Mouse (Mus musculus) forebrain, embryonic 13.5 days (tissue): Measurements from ENCODE around the gene Lancl1. TPM values are rescaled to one million over a fixed set of nuclear protein-coding genes. Genes with fewer than 3 reads are reported as not detected.

ENCODE experiments used
- ATAC-seq: fragments of 200-750 bp; cut with Nextera tagmentation; 2 replicates; pipeline ENCODE4 v1.8.0; 2017
- H3K27ac ChIP-seq: fragments of 300-500 bp; sonication (generic); 2 replicates; pipeline ENCODE4 v1.5.1; 2015; ENCODE audit warnings: inconsistent platforms, mild to moderate bottlenecking, moderate library complexity
- H3K27me3 ChIP-seq: fragments of 300-500 bp; sonication (generic); 2 replicates; pipeline ENCODE4 v1.6.1; 2015; ENCODE audit warnings: mild to moderate bottlenecking, inconsistent platforms
- H3K36me3 ChIP-seq: fragments of 300-500 bp; sonication (generic); 2 replicates; pipeline ENCODE4 v1.6.1; 2015; ENCODE audit warnings: mild to moderate bottlenecking, inconsistent platforms; ENCODE audit not compliant: poor library complexity, severe bottlenecking
- H3K4me1 ChIP-seq: fragments of 300-500 bp; sonication (generic); 2 replicates; pipeline ENCODE4 v1.6.1; 2015; ENCODE audit warnings: inconsistent platforms
- H3K4me2 ChIP-seq: fragments of 300-500 bp; sonication (generic); 2 replicates; pipeline ENCODE4 v1.6.1; 2015; ENCODE audit warnings: inconsistent platforms, mild to moderate bottlenecking, moderate library complexity
- H3K4me3 ChIP-seq: fragments of 300-500 bp; sonication (generic); 2 replicates; pipeline ENCODE4 v1.5.1; 2015; ENCODE audit warnings: mild to moderate bottlenecking, inconsistent platforms
- H3K9ac ChIP-seq: fragments of 300-500 bp; sonication (generic); 2 replicates; pipeline ENCODE4 v1.6.1; 2015; ENCODE audit warnings: mild to moderate bottlenecking, inconsistent platforms
- H3K9me3 ChIP-seq: fragments of 300-500 bp; sonication (generic); replicated peaks from 2 replicates; pipeline ENCODE4 v1.6.1; 2016; ENCODE audit warnings: inconsistent platforms
- WGBS: fragments of 180-500 bp; shearing (Covaris S2); methylation state at CpG from one replicate; pipeline ENCODE4 v1.1.7; 2015; 5-methylcytosine and 5-hydroxymethylcytosine counted together
- polyA plus RNA-seq: library from polyadenylated mRNA; unstranded; fragments of >200 nt; fragmentation: Nextera tagmentation; extraction: Ambion mirVana; gene quantifications from 2 replicates; pipeline ENCODE4 v1.2.1, GENCODE M21; 2015

The Lancl1 gene
- polyA plus RNA-seq = 125 and 137 TPM in 2 replicates

GRCm38 (mm10) chr1:67038246-67038987 is at the start of gene Lancl1:
Gene Lancl1 (minus strand): TSS chr1:67038872.
- peak; percentile 99 for ATAC-seq
- Histone ChIP-seq H3K9ac (peak within 1 kb of the TSS; percentile 93), H3K27me3 (no peaks in the 10 kb centered on the region), H3K27ac (peak within 1 kb of the TSS; percentile 25; the same call in 1 of the 2 replicates), H3K4me2 (peak within 1 kb of the TSS; percentile 77), H3K36me3 (peaks cover 27% of the 10 kb centered on the region), H3K4me3 (peak within 1 kb of the TSS; percentile 83), H3K4me1 (peaks cover 13% of the 10 kb centered on the region), H3K9me3 (no peaks in the 10 kb centered on the region)
- 1% methylated on average over 35 of the region's 47 CpGs for WGBS

- Histone ChIP-seq H3K4me3 (no peak overlapping the region), H3K9ac (no peak overlapping the region), H3K4me2 (no peak overlapping the region), H3K27ac (no peak overlapping the region), H3K36me3 (no peaks in the 10 kb centered on the region), H3K4me1 (no peaks in the 10 kb centered on the region), H3K9me3 (no peaks in the 10 kb centered on the region), H3K27me3 (no peaks in the 10 kb centered on the region)
- 76% methylated on average over 7 of the region's 7 CpGs for WGBS
- ATAC-seq = no peak
Observed at GRCm38 (mm10) chr1:67079146-67079545, 40.5 kb upstream of the Lancl1 start.

DNA sequence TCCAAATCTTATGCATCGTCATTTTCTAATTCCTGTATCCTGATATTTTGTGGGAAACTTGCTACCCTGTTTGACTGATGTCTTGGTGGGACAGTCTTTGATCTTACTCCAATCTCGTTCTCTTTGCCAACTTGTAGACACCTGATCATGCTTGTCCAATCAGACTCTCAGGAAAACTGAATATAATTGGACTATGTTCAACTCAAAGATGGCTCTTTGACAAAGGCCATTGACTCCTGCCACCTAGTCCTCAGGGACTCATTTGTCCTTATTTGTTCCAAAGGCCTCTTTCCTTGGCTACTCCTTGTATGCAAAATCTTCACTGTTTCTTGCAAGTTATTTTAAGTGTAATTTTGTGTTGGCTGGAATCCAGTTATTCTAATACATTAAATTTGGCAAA is 40.0 kb upstream of the Lancl1 start:
- WGBS = 86% methylated on average over 2 of the region's 2 CpGs
- no peaks in the 10 kb centered on the region for H3K27me3 ChIP-seq
- no peak overlapping the region for H3K9ac ChIP-seq
- no peaks in the 10 kb centered on the region for H3K4me1 ChIP-seq
- no peaks in the 10 kb centered on the region for H3K9me3 ChIP-seq
- no peak overlapping the region for H3K4me2 ChIP-seq
- H3K4me3 ChIP-seq = no peak overlapping the region
- no peaks in the 10 kb centered on the region for H3K36me3 ChIP-seq
- no peak overlapping the region for H3K27ac ChIP-seq
- ATAC-seq = no peak

- no peak for ATAC-seq
- 72% methylated on average over 2 of the region's 2 CpGs for WGBS
- Histone ChIP-seq H3K36me3 (no peaks in the 10 kb centered on the region), H3K27ac (no peak overlapping the region), H3K9me3 (no peaks in the 10 kb centered on the region), H3K4me3 (no peak overlapping the region), H3K4me2 (no peak overlapping the region), H3K4me1 (no peaks in the 10 kb centered on the region), H3K27me3 (no peaks in the 10 kb centered on the region), H3K9ac (no peak overlapping the region)
Observed at GRCm38 (mm10) chr1:67077739-67078138, 39.1 kb upstream of the Lancl1 start.

DNA sequence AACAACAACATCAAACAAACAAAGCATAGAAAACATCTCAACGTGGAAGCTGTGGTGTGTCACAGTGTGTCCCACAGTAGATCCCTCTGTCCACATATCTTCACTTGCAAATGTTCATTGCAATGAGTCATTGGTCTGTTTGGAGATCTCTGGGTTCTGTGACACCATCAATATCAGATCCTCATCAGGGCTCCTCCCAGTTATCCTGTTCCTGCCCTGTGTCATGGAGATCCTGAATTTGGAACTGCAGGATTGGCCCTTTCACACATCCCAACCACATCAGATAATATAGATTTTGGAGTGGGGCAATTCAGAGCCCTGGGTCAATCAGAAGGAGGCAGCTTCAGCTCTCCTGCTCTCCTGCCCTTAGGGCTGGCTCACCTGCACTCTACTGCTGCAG is 28.9 kb upstream of the Lancl1 start:
- Histone ChIP-seq H3K4me1 (no peaks in the 10 kb centered on the region), H3K4me2 (no peak overlapping the region), H3K36me3 (no peaks in the 10 kb centered on the region), H3K9ac (no peak overlapping the region), H3K4me3 (no peak overlapping the region), H3K27ac (no peak overlapping the region), H3K9me3 (no peaks in the 10 kb centered on the region), H3K27me3 (no peaks in the 10 kb centered on the region)
- WGBS = 71% methylated on average over 1 of the region's 1 CpGs
- no peak for ATAC-seq

DNA sequence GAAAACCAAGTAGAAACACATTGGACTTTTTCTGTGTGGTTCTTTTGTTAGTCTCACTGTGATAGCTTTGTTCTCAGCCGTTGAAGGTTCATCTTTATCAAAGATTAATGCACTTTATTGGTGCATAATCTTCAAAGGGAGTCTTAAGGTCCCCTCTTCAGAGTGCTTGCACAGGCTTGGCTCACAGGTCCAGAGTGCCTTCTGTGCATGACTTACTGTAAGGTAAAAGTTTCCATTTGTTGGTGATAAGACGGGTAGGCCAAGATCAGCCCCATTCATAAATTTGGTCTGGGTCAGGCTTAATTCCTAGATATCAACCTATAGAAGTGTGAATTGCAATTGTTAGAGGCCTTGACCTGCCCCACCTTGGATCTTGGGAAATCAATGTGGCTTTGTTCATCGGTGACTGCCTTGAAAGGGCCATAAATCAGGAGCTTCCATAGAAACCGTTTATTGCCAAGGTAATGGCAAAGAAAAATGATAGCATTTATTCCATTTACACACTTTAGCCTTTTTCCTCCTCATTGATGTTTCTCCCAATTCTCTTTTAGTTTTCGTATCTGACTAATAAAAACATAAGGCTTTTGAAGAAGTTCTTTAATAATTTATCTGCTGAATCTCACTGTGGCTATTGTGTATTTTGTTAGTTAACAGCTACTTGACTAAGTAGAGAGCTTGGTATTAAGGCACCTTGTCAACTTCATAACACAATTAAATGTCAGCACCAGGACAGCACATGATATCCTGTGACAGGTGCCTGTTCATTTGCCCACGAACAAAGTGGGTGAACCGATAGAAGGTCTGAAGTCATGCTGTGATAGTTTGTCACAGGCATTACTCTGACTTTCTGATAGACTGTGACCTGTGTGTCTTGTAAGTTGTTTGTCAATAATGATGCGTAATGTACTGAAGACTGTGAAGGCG is 26.9 kb upstream of the Lancl1 start:
- no peak for ATAC-seq
- WGBS = 81% methylated on average over 9 of the region's 9 CpGs

GRCm38 (mm10) chr1:67061456-67062085 is 22.9 kb upstream of the Lancl1 start:
- Histone ChIP-seq H3K9me3 (no peaks in the 10 kb centered on the region), H3K4me2 (no peak overlapping the region), H3K4me3 (no peak overlapping the region)

More for the DNA sequence above, 26.9 kb upstream of the Lancl1 start:
- no peak overlapping the region for H3K27ac ChIP-seq
- H3K4me1 ChIP-seq = peaks cover 3% of the 10 kb centered on the region; the same call in 1 of the 2 replicates
- H3K9ac ChIP-seq = no peak overlapping the region
- no peaks in the 10 kb centered on the region for H3K36me3 ChIP-seq
- H3K9me3 ChIP-seq = no peaks in the 10 kb centered on the region
- no peaks in the 10 kb centered on the region for H3K27me3 ChIP-seq
- no peak overlapping the region for H3K4me3 ChIP-seq
- H3K4me2 ChIP-seq = no peak overlapping the region

DNA sequence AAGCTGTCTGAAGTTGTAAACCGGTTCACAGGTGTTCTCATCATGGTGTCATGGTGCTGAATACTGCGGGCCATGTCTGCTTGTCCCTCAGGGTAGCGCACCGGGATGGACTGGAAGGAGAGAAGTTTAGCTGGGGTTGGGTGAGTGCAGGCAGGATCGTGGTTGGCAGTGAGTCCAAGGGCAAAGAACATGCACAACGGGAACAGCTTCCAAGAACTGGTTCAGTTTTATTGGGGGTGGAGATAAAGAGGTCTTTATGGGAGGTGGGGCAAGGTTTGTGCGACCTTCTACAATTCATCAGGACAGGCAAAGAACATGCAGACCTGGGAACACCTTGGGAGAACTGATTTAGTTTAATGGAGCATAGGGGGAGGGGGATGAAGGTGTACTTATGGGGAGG is 17.1 kb upstream of the Lancl1 start:
- no peak overlapping the region for H3K27ac ChIP-seq
- H3K36me3 ChIP-seq = no peaks in the 10 kb centered on the region
- no peak overlapping the region for H3K9ac ChIP-seq
- no peak overlapping the region for H3K4me2 ChIP-seq
- no peak for ATAC-seq
- H3K4me1 ChIP-seq = no peaks in the 10 kb centered on the region
- WGBS = 93% methylated on average over 7 of the region's 7 CpGs
- no peak overlapping the region for H3K4me3 ChIP-seq
- H3K9me3 ChIP-seq = no peaks in the 10 kb centered on the region
- H3K27me3 ChIP-seq = 0 out of 2 replicates have a peak, but pooled peaks cover 2% of the 10 kb centered on the region

More at GRCm38 (mm10) chr1:67061456-67062085, 22.9 kb upstream of the Lancl1 start:
- H3K9ac ChIP-seq = no peak overlapping the region
- peak; percentile 96 for ATAC-seq
- no peak overlapping the region for H3K27ac ChIP-seq
- peaks cover 3% of the 10 kb centered on the region; the same call in 1 of the 2 replicates for H3K4me1 ChIP-seq
- WGBS = 10% methylated on average over 7 of the region's 7 CpGs
- no peaks in the 10 kb centered on the region for H3K27me3 ChIP-seq
- no peaks in the 10 kb centered on the region for H3K36me3 ChIP-seq

DNA sequence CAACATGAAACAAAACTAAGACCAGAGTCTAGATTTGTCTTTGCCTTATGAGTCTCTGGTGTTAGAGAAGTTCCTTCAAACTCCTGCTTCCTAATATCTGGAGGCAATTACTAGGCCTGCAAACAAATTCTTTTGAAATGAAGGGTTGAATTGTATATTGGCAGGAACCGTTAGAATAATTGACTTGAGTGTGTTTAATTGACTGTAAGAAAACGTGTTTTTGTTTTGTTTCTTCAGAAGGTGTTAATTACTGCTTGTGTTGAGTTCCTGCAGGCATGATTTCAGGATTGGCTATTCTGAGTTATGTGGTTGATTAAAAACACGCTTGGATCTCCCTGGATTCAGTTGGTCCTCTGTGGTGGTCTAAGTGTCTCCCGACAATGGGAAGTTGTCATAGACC is 14.0 kb upstream of the Lancl1 start:
- Histone ChIP-seq H3K9ac (no peak overlapping the region), H3K9me3 (no peaks in the 10 kb centered on the region), H3K27me3 (0 out of 2 replicates have a peak, but pooled peaks cover 2% of the 10 kb centered on the region), H3K36me3 (no peaks in the 10 kb centered on the region), H3K4me2 (no peak overlapping the region), H3K4me1 (no peaks in the 10 kb centered on the region), H3K27ac (no peak overlapping the region), H3K4me3 (no peak overlapping the region)
- WGBS = 35% methylated on average over 4 of the region's 4 CpGs
- peak; percentile 8; the same call in 1 of the 2 replicates for ATAC-seq

- 0 out of 2 replicates have a peak, but pooled peaks cover 2% of the 10 kb centered on the region for H3K27me3 ChIP-seq
- no peak for ATAC-seq
- H3K36me3 ChIP-seq = no peaks in the 10 kb centered on the region
- no peaks in the 10 kb centered on the region for H3K9me3 ChIP-seq
- H3K27ac ChIP-seq = no peak overlapping the region
- no peak overlapping the region for H3K9ac ChIP-seq
- H3K4me3 ChIP-seq = no peak overlapping the region
- H3K4me2 ChIP-seq = no peak overlapping the region
- 67% methylated on average over 1 of the region's 1 CpGs for WGBS
- H3K4me1 ChIP-seq = no peaks in the 10 kb centered on the region
Observed at GRCm38 (mm10) chr1:67049600-67049999, 10.9 kb upstream of the Lancl1 start.

- H3K27me3 ChIP-seq = 0 out of 2 replicates have a peak, but pooled peaks cover 1% of the 10 kb centered on the region
- WGBS = 85% methylated on average over 4 of the region's 4 CpGs
- no peaks in the 10 kb centered on the region for H3K9me3 ChIP-seq
- H3K27ac ChIP-seq = no peak overlapping the region
- no peak overlapping the region for H3K9ac ChIP-seq
- no peak overlapping the region for H3K4me2 ChIP-seq
- H3K36me3 ChIP-seq = no peaks in the 10 kb centered on the region
- no peak overlapping the region for H3K4me3 ChIP-seq
- ATAC-seq = no peak
- no peaks in the 10 kb centered on the region for H3K4me1 ChIP-seq
Observed at GRCm38 (mm10) chr1:67048696-67049095, 10.0 kb upstream of the Lancl1 start.

- H3K27me3 ChIP-seq = no peaks in the 10 kb centered on the region
- no peaks in the 10 kb centered on the region for H3K4me1 ChIP-seq
- no peak for ATAC-seq
- no peak overlapping the region for H3K4me2 ChIP-seq
- no peak overlapping the region for H3K27ac ChIP-seq
- 50% methylated on average over 1 of the region's 1 CpGs for WGBS
- no peak overlapping the region for H3K9ac ChIP-seq
- no peaks in the 10 kb centered on the region for H3K9me3 ChIP-seq
- no peaks in the 10 kb centered on the region for H3K36me3 ChIP-seq
- H3K4me3 ChIP-seq = no peak overlapping the region
Observed at GRCm38 (mm10) chr1:67045100-67045499, 6.4 kb upstream of the Lancl1 start.
